Mouse (Mus musculus) liver, embryonic 15.5 days (tissue): ENCODE data around the gene Rfx1. TPM values are rescaled to one million over a fixed set of nuclear protein-coding genes. Genes with fewer than 3 reads are reported as not detected.

Source experiments
- ATAC-seq: fragments of 200-750 bp; cut with Nextera tagmentation; 2 replicates; pipeline ENCODE4 v1.8.0; 2017; ENCODE audit warnings: moderate number of reproducible peaks, mild to moderate bottlenecking, moderate library complexity; ENCODE audit not compliant: insufficient read depth
- H3K27ac ChIP-seq: fragments of 300-500 bp; sonication (generic); replicated peaks from 2 replicates; pipeline ENCODE4 v1.5.1; 2015; ENCODE audit warnings: mild to moderate bottlenecking, inconsistent platforms
- H3K27me3 ChIP-seq: fragments of 300-500 bp; sonication (generic); 2 replicates; pipeline ENCODE4 v1.6.1; 2015; ENCODE audit warnings: mild to moderate bottlenecking, inconsistent platforms
- H3K36me3 ChIP-seq: fragments of 300-500 bp; sonication (generic); replicated peaks from 2 replicates; pipeline ENCODE4 v1.6.1; 2015; ENCODE audit warnings: moderate library complexity, mild to moderate bottlenecking, inconsistent platforms
- H3K4me1 ChIP-seq: fragments of 300-500 bp; sonication (generic); replicated peaks from 2 replicates; pipeline ENCODE4 v1.6.1; 2015; ENCODE audit warnings: inconsistent platforms
- H3K4me2 ChIP-seq: fragments of 300-500 bp; sonication (generic); 2 replicates; pipeline ENCODE4 v1.6.1; 2015; ENCODE audit warnings: moderate library complexity, mild to moderate bottlenecking, inconsistent platforms
- H3K4me3 ChIP-seq: fragments of 300-500 bp; sonication (generic); replicated peaks from 2 replicates; pipeline ENCODE4 v1.5.1; 2015; ENCODE audit warnings: mild to moderate bottlenecking, inconsistent platforms
- H3K9ac ChIP-seq: fragments of 300-500 bp; sonication (generic); 2 replicates; pipeline ENCODE4 v1.6.1; 2015; ENCODE audit warnings: moderate library complexity, mild to moderate bottlenecking, inconsistent platforms
- H3K9me3 ChIP-seq: fragments of 300-500 bp; sonication (generic); replicated peaks from 2 replicates; pipeline ENCODE4 v1.6.1; 2016; ENCODE audit warnings: inconsistent platforms
- WGBS: fragments of 180-500 bp; shearing (Covaris S2); methylation state at CpG from one replicate; pipeline ENCODE4 v1.1.7; 2015; ENCODE audit warnings: mixed read lengths; ENCODE audit not compliant: insufficient replicate concordance; 5-methylcytosine and 5-hydroxymethylcytosine counted together
- polyA plus RNA-seq: library from polyadenylated mRNA; unstranded; fragments of >200 nt; fragmentation: Nextera tagmentation; extraction: Ambion mirVana; gene quantifications from 2 replicates; pipeline ENCODE4 v1.2.1, GENCODE M21; 2015

Rfx1 gene
- polyA plus RNA-seq, 1 experiment from 2014 or later = 2.4 TPM

- 65% methylated on average over 3 of the region's 3 CpGs for WGBS
- Histone ChIP-seq H3K36me3 (no peaks in the 10 kb centered on the region), H3K9me3 (no peaks in the 10 kb centered on the region), H3K9ac (no peak overlapping the region), H3K27ac (no peak overlapping the region), H3K4me2 (no peak overlapping the region), H3K4me1 (no peaks in the 10 kb centered on the region), H3K27me3 (0 out of 2 replicates have a peak, but pooled peaks cover 5% of the 10 kb centered on the region), H3K4me3 (no peak overlapping the region)
- ATAC-seq = no peak
Observed at GRCm38 (mm10) chr8:84122151-84122550, 55.5 kb downstream of the Rfx1 start.

DNA sequence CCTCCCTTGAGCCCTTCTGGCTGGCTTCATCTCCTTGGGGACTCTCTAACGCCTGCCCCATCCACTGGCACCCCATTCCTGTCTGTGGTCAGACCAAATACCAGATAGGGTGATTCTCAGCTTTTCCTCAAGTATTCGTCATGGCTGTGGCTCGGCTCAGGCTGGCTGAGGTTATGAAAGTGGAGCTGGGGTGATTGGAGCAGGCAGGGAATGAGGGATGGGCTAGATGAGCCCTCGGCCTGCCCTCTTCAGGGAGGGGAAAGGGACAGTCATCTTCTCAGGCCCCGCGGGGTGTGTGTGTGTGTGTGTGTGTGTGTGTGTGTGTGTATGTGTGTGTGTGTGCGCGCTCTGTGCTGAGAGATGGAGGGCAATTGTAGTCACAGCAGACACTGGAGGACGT, 59.0 kb downstream of the Rfx1 start, which contains the start of gene Podnl1:
TSS of gene Podnl1 (plus strand) at position 334 of the 400 bp plus-strand sequence.
- 59% methylated on average over 9 of the region's 9 CpGs for WGBS
- Histone ChIP-seq H3K27me3 (0 out of 2 replicates have a peak, but pooled peaks cover 3% of the 10 kb centered on the region), H3K36me3 (no peaks in the 10 kb centered on the region), H3K4me1 (no peaks in the 10 kb centered on the region), H3K9me3 (no peaks in the 10 kb centered on the region), H3K4me3 (no peak within 1 kb of the TSS), H3K27ac (no peak within 1 kb of the TSS), H3K9ac (no peak within 1 kb of the TSS), H3K4me2 (no peak within 1 kb of the TSS)
- ATAC-seq = no peak

DNA sequence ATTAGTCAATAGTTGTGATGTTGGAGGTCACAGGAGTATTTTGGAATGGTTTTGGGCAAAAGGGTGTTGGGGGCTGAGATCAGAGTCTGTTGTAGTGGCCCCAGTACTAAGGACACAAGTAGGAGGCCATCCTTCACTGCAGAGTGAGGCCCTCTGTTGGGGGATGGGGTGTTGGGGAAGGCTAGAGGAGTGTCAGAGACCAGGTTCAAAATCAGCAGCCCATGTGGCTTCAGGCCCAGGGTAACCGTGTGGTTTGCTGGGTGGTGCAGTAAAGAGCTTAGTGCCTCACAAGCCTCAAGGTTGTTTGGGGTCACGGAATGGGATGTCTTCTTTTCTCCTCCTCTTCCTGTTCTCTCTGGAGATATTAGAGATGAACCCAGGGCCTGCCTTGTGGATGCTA, 60.1 kb downstream of the Rfx1 start:
- H3K36me3 ChIP-seq = no peaks in the 10 kb centered on the region
- WGBS = 26% methylated on average over 2 of the region's 2 CpGs
- H3K27ac ChIP-seq = no peak overlapping the region
- H3K4me3 ChIP-seq = no peak overlapping the region
- ATAC-seq = no peak
- no peaks in the 10 kb centered on the region for H3K4me1 ChIP-seq
- no peak overlapping the region for H3K4me2 ChIP-seq
- no peaks in the 10 kb centered on the region for H3K9me3 ChIP-seq
- 0 out of 2 replicates have a peak, but pooled peaks cover 3% of the 10 kb centered on the region for H3K27me3 ChIP-seq
- no peak overlapping the region for H3K9ac ChIP-seq

- Histone ChIP-seq H3K36me3 (no peaks in the 10 kb centered on the region), H3K4me1 (no peaks in the 10 kb centered on the region), H3K27me3 (0 out of 2 replicates have a peak, but pooled peaks cover 3% of the 10 kb centered on the region), H3K4me2 (no peak overlapping the region), H3K27ac (no peak overlapping the region), H3K4me3 (no peak overlapping the region), H3K9me3 (no peaks in the 10 kb centered on the region), H3K9ac (no peak overlapping the region)
- 32% methylated on average over 17 of the region's 17 CpGs for WGBS
- ATAC-seq = no peak
Observed at GRCm38 (mm10) chr8:84127202-84127901, 60.7 kb downstream of the Rfx1 start.

- H3K27ac ChIP-seq = no peak overlapping the region
- WGBS = 47% methylated on average over 8 of the region's 8 CpGs
- H3K9ac ChIP-seq = no peak overlapping the region
- H3K4me1 ChIP-seq = no peaks in the 10 kb centered on the region
- H3K27me3 ChIP-seq = 0 out of 2 replicates have a peak, but pooled peaks cover 3% of the 10 kb centered on the region
- 0 out of 2 replicates have a peak, but pooled peaks cover 4% of the 10 kb centered on the region for H3K36me3 ChIP-seq
- H3K9me3 ChIP-seq = no peaks in the 10 kb centered on the region
- no peak overlapping the region for H3K4me2 ChIP-seq
- no peak for ATAC-seq
- H3K4me3 ChIP-seq = no peak overlapping the region
Observed at GRCm38 (mm10) chr8:84128277-84128676, 61.6 kb downstream of the Rfx1 start.

- no peak overlapping the region for H3K4me3 ChIP-seq
- 68% methylated on average over 30 of the region's 30 CpGs for WGBS
- no peak overlapping the region for H3K27ac ChIP-seq
- no peak for ATAC-seq
- H3K9ac ChIP-seq = no peak overlapping the region
- no peaks in the 10 kb centered on the region for H3K4me1 ChIP-seq
- H3K27me3 ChIP-seq = 0 out of 2 replicates have a peak, but pooled peaks cover 3% of the 10 kb centered on the region
- no peak overlapping the region for H3K4me2 ChIP-seq
- H3K36me3 ChIP-seq = 0 out of 2 replicates have a peak, but pooled peaks cover 11% of the 10 kb centered on the region
- no peaks in the 10 kb centered on the region for H3K9me3 ChIP-seq
Observed at GRCm38 (mm10) chr8:84130806-84131205, 64.2 kb downstream of the Rfx1 start.

DNA sequence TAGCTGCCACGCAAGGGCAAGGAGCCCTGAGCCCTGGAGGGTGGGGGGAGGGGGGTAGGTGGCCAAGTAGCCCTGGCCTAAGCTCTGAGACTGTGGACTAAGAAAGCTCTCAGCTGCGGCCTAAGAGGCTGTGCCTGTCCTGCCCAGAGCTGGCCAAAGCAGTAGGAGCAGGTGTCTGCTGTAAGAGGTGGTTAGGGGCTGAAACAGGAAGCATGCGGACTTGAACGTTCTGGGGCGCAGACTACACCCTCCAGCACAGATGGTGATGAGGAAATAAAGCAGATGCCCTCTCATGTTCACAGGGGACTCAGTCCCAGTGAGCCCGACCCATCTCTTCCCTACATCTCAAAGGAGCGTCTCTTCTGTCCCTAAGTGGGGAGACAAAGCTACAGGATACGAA, 65.6 kb downstream of the Rfx1 start:
- H3K27ac ChIP-seq = no peak overlapping the region
- H3K4me2 ChIP-seq = no peak overlapping the region
- no peak overlapping the region for H3K9ac ChIP-seq
- ATAC-seq = no peak
- peaks cover 21% of the 10 kb centered on the region; the same call in 1 of the 2 replicates for H3K36me3 ChIP-seq
- H3K9me3 ChIP-seq = no peaks in the 10 kb centered on the region
- no peaks in the 10 kb centered on the region for H3K4me1 ChIP-seq
- WGBS = 70% methylated on average over 8 of the region's 8 CpGs
- 0 out of 2 replicates have a peak, but pooled peaks cover 3% of the 10 kb centered on the region for H3K27me3 ChIP-seq
- no peak overlapping the region for H3K4me3 ChIP-seq

- Histone ChIP-seq H3K27me3 (no peaks in the 10 kb centered on the region), H3K36me3 (peaks cover 69% of the 10 kb centered on the region), H3K9ac (no peak overlapping the region), H3K4me2 (no peak overlapping the region), H3K4me3 (no peak overlapping the region), H3K9me3 (no peaks in the 10 kb centered on the region), H3K4me1 (no peaks in the 10 kb centered on the region), H3K27ac (no peak overlapping the region)
- 73% methylated on average over 3 of the region's 3 CpGs for WGBS
- ATAC-seq = no peak
Observed at GRCm38 (mm10) chr8:84137848-84138247, 71.2 kb downstream of the Rfx1 start.

DNA sequence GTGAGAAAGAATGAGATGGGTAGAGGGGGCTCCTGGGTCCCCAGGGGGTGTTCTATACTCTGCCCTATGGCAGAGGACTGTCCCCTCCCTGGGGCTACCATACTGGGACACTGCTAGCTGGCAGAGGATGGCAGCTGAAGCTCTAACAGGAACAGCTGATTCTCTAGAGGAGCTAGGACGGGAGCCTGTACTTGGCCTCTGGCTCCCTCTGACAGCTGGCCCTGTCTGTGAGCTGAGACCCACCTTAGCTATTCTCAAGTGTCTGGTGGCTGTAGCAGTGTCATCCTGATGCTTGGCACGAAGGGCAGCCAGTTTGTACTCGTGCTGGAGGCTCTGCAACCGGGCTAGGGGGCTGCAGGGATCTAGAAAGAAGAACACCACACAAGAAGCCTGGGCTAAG, 74.2 kb downstream of the Rfx1 start:
- Histone ChIP-seq H3K4me2 (no peak overlapping the region), H3K9ac (no peak overlapping the region), H3K36me3 (peaks cover 74% of the 10 kb centered on the region), H3K27ac (no peak overlapping the region), H3K27me3 (no peaks in the 10 kb centered on the region), H3K4me1 (no peaks in the 10 kb centered on the region), H3K4me3 (no peak overlapping the region), H3K9me3 (no peaks in the 10 kb centered on the region)
- ATAC-seq = no peak
- WGBS = 60% methylated on average over 4 of the region's 4 CpGs

GRCm38 (mm10) chr8:84144636-84145245, 78.1 kb downstream of the Rfx1 start:
- ATAC-seq = no peak
- no peak overlapping the region for H3K9ac ChIP-seq
- peaks cover 31% of the 10 kb centered on the region for H3K4me1 ChIP-seq
- H3K36me3 ChIP-seq = peaks cover 40% of the 10 kb centered on the region
- WGBS = 71% methylated on average over 8 of the region's 8 CpGs
- H3K4me2 ChIP-seq = no peak overlapping the region
- H3K27me3 ChIP-seq = no peaks in the 10 kb centered on the region
- H3K4me3 ChIP-seq = no peak overlapping the region
- no peaks in the 10 kb centered on the region for H3K9me3 ChIP-seq
- no peak overlapping the region for H3K27ac ChIP-seq
